Mouse (Mus musculus) bone marrow, adult 2 months (tissue): ENCODE data around the gene Pcgf5.

ENCODE experiments used
- CTCF ChIP-seq: fragments of 200-500 bp; IDR thresholded peaks from 2 replicates; pipeline ENCODE4 v1.5.1; 2011; ENCODE audit warnings: low read length, control low read depth; ENCODE audit not compliant: control insufficient read depth, insufficient read depth
- POLR2A ChIP-seq: fragments of 200-500 bp; IDR thresholded peaks from 2 replicates; pipeline ENCODE4 v1.6.1; 2011; ENCODE audit warnings: low read depth, mild to moderate bottlenecking, control low read depth, low read length, borderline replicate concordance; ENCODE audit not compliant: control insufficient read depth

- TF ChIP-seq CTCF: no peak
- TF ChIP-seq POLR2A: no peak
These were observed 81.2 kb downstream of the Pcgf5 start for GRCm38 (mm10) chr19:36429354-36429753.
